Mouse (Mus musculus) bone marrow, adult 2 months (tissue): Measurements from ENCODE around the gene Alg1.

Experiments used
- CTCF ChIP-seq: fragments of 200-500 bp; IDR thresholded peaks from 2 replicates; pipeline ENCODE4 v1.5.1; 2011; ENCODE audit warnings: low read length, control low read depth; ENCODE audit not compliant: control insufficient read depth, insufficient read depth
- POLR2A ChIP-seq: fragments of 200-500 bp; IDR thresholded peaks from 2 replicates; pipeline ENCODE4 v1.6.1; 2011; ENCODE audit warnings: low read depth, mild to moderate bottlenecking, control low read depth, low read length, borderline replicate concordance; ENCODE audit not compliant: control insufficient read depth

- TF ChIP-seq CTCF: no peak
- TF ChIP-seq POLR2A: no peak
Measured at GRCm38 (mm10) chr16:5184956-5185355, 48.5 kb upstream of the Alg1 start.
